Mouse (Mus musculus) midbrain, embryonic 11.5 days (tissue): ENCODE measurements around the gene Aff1. TPM values are rescaled to one million over a fixed set of nuclear protein-coding genes. Genes with fewer than 3 reads are reported as not detected.

ENCODE experiments used
- ATAC-seq: fragments of 200-750 bp; cut with Nextera tagmentation; 2 replicates; pipeline ENCODE4 v1.8.0; 2017; ENCODE audit warnings: moderate TSS enrichment, moderate library complexity; ENCODE audit not compliant: low FRiP score
- DNase-seq: peaks from one replicate; pipeline ENCODE4 v3.0.0; 2015; ENCODE audit warnings: low spot score; ENCODE audit errors: missing footprints
- H3K27ac ChIP-seq: fragments of 300-500 bp; sonication (generic); 2 replicates; pipeline ENCODE4 v1.5.1; 2014; ENCODE audit warnings: low read depth, low read length
- H3K27me3 ChIP-seq: fragments of 300-500 bp; sonication (generic); 2 replicates; pipeline ENCODE4 v1.6.1; 2014; ENCODE audit warnings: mild to moderate bottlenecking, low read length, moderate library complexity, mixed read lengths; ENCODE audit not compliant: control insufficient read depth, insufficient read depth
- H3K36me3 ChIP-seq: fragments of 300-500 bp; sonication (generic); 2 replicates; pipeline ENCODE4 v1.6.1; 2014; ENCODE audit warnings: mild to moderate bottlenecking, low read length, moderate library complexity, mixed read lengths; ENCODE audit not compliant: control insufficient read depth, insufficient read depth
- H3K4me1 ChIP-seq: fragments of 300-500 bp; sonication (generic); 2 replicates; pipeline ENCODE4 v1.6.1; 2014; ENCODE audit warnings: low read length; ENCODE audit not compliant: control insufficient read depth, insufficient read depth
- H3K4me2 ChIP-seq: fragments of 300-500 bp; sonication (generic); 2 replicates; pipeline ENCODE4 v1.6.1; 2014; ENCODE audit warnings: mild to moderate bottlenecking, moderate library complexity
- H3K4me3 ChIP-seq: fragments of 300-500 bp; sonication (generic); 2 replicates; pipeline ENCODE4 v1.5.1; 2014; ENCODE audit warnings: low read depth, low read length
- H3K9ac ChIP-seq: fragments of 300-500 bp; sonication (generic); 2 replicates; pipeline ENCODE4 v1.6.1; 2014; ENCODE audit warnings: low read length
- H3K9me3 ChIP-seq: fragments of 300-500 bp; sonication (generic); 2 replicates; pipeline ENCODE4 v1.6.1; 2016; ENCODE audit warnings: low read length; ENCODE audit not compliant: control insufficient read depth
- WGBS: fragments of 180-500 bp; shearing (Covaris S2); extraction: QIAGEN DNeasy Blood & Tissue Kit; methylation state at CpG from one replicate; pipeline ENCODE4 v1.1.7; 2014; 5-methylcytosine and 5-hydroxymethylcytosine counted together
- polyA plus RNA-seq: library from polyadenylated mRNA; unstranded; fragments of >200 nt; fragmentation: Nextera tagmentation; extraction: Ambion mirVana; gene quantifications from 2 replicates; pipeline ENCODE4 v1.2.1, GENCODE M21; 2014

Gene Aff1
- polyA plus RNA-seq, 1 experiment from 2014 or later, result 5.9 TPM

DNA sequence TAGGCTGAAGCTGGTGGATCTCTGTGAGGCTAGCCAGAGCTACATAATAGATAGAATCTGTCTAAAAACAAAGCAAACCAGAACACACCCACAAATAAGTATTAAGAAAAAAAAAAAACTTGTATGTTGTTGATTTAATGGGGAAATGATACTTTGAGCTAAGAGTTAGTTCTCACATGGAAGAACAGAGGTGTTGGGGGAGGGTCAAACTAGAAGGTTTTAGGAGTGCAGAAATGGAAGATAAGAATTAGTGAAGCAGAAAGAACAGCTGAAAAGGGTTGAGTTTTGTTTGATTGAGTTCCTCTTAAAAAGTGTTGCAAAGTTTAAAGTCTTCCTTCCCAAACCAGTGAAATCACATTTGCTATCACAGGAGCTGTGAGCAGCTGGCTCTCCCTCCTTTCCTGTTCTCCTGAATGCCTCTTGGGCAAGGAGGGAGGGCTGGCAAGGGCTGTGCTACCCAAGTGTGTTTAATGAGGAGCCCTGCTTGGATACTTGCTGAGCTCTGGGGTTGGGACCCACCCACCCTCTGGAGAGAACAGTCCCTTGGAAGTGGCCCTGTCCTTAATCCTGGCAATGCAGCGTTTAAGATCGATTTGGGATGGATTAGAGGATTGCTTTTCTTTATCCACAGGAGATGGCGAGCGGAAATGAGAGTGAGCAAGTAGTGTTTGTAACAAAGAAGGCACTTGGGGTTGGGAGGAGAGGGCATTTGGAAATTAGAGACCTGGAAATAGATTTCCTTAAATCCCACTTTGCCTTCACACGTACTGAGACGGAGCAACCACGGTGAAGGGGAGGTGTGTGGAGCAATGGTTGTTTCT is 57.5 kb downstream of the Aff1 start:
- ATAC-seq (no peak), DNase-seq (no peak)
- WGBS, result 14% methylated on average over 7 of the region's 7 CpGs
- H3K27ac ChIP-seq, result no peak overlapping the region
- H3K36me3 ChIP-seq, result no peaks in the 10 kb centered on the region
- no peak overlapping the region for H3K9ac ChIP-seq
- H3K4me3 ChIP-seq, result no peak overlapping the region
- no peaks in the 10 kb centered on the region for H3K9me3 ChIP-seq
- peaks cover 5% of the 10 kb centered on the region; the same call in 1 of the 2 replicates for H3K27me3 ChIP-seq
- H3K4me2 ChIP-seq, result no peak overlapping the region
- H3K4me1 ChIP-seq, result peaks cover 4% of the 10 kb centered on the region; the same call in 1 of the 2 replicates

DNA sequence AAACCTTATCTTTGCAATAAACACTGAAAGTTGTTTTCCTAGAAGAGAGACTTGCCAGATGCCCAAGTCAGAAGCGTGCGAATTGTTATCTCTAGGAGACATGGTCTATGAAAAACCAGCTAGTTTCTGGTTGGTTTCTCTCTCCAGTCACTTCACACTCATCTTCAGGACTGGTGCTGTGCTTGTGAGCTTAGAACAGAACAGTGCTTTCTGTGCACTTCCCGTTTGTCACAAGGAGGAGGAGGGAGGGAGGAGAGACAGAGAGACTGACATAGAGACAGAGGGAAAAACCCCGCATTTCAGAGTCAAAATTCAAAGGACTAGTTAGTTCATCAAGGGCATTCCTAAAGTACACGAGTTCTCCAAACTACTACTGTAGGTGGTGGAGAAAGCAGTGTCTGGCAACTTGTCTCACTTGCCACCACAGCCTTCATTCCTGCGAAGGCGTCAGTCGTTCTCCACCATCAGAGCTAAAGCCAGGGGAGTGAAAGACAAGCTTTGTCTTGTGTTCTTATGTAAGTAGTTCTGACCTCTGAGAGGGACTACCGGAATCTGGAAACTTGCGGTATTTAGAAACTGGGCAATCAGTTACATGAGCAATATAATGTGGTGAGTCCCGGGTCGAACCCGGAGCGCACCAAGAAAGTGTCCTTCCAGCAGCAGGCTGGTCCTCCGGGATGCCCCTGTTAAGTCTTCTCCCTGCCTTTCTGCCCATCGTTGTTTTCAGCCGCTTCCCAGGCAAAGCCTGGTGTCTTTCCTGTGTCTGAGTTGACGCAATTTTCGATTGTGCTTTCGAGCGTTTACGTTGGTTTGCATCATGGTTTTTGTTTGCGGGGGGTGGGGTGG is 60.7 kb downstream of the Aff1 start:
- 4% methylated on average over 23 of the region's 23 CpGs for WGBS
- H3K4me1 ChIP-seq, result peaks cover 4% of the 10 kb centered on the region; the same call in 1 of the 2 replicates
- peak overlapping the region; percentile 70 for H3K4me3 ChIP-seq
- ATAC-seq, result peak; percentile 3; the same call in 1 of the 2 replicates
- peak; percentile 95 for DNase-seq
- H3K9ac ChIP-seq, result peak overlapping the region; percentile 88
- H3K27ac ChIP-seq, result peak overlapping the region; percentile 74; the same call in 1 of the 2 replicates
- H3K36me3 ChIP-seq, result no peaks in the 10 kb centered on the region
- H3K27me3 ChIP-seq, result peaks cover 8% of the 10 kb centered on the region; the same call in 1 of the 2 replicates
- peak overlapping the region; percentile 63 for H3K4me2 ChIP-seq
- no peaks in the 10 kb centered on the region for H3K9me3 ChIP-seq

DNA sequence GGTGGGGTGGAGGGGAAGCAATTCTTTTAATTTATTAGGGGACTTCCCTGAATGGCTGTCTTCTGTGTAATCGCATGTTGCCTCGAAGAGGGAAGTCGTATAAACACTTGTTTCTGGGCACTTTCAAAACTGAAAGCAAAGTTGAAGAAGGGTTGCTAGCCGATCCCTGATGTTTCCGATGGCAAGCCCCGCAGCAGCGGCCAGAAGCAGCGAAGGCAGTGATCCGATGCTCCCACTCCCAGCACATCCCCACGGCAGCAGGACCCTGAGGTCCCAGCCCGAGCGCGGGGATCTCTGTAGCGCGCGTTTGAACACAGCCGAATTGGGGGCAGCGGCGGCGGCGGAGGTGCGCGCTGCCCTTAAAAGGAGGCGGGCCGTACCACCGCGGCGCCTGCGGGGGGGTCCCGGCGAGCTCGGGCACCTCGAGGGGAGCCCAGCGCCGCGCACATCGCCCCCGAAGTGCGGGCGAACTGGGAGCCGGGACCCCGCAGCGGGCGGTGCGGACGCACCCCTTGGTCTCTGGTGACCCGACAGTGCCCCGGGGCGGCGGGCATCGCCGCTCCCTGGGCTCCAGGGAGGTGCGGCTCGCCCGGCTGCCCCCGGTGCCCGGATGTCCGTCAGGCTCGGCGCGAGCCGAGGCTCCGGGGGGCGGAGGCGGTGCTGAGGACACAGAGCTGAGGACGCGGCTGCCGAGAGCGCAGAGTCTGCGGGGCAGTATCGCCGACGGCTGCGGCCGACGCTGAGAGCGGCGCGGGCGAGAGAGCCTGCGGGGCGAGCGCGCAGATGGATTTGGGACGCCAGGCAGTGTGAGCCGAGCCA is 61.5 kb downstream of the Aff1 start:
- peaks cover 4% of the 10 kb centered on the region; the same call in 1 of the 2 replicates for H3K4me1 ChIP-seq
- H3K27me3 ChIP-seq, result peaks cover 8% of the 10 kb centered on the region; the same call in 1 of the 2 replicates
- peak overlapping the region; percentile 63 for H3K4me2 ChIP-seq
- H3K9me3 ChIP-seq, result no peaks in the 10 kb centered on the region
- H3K4me3 ChIP-seq, result peak overlapping the region; percentile 70
- H3K36me3 ChIP-seq, result no peaks in the 10 kb centered on the region
- H3K9ac ChIP-seq, result peak overlapping the region; percentile 88
- peak; percentile 97 for ATAC-seq
- under 1% methylated on average over 85 of the region's 86 CpGs for WGBS
- peak; percentile 98 for DNase-seq
- peak overlapping the region; percentile 74 for H3K27ac ChIP-seq

DNA sequence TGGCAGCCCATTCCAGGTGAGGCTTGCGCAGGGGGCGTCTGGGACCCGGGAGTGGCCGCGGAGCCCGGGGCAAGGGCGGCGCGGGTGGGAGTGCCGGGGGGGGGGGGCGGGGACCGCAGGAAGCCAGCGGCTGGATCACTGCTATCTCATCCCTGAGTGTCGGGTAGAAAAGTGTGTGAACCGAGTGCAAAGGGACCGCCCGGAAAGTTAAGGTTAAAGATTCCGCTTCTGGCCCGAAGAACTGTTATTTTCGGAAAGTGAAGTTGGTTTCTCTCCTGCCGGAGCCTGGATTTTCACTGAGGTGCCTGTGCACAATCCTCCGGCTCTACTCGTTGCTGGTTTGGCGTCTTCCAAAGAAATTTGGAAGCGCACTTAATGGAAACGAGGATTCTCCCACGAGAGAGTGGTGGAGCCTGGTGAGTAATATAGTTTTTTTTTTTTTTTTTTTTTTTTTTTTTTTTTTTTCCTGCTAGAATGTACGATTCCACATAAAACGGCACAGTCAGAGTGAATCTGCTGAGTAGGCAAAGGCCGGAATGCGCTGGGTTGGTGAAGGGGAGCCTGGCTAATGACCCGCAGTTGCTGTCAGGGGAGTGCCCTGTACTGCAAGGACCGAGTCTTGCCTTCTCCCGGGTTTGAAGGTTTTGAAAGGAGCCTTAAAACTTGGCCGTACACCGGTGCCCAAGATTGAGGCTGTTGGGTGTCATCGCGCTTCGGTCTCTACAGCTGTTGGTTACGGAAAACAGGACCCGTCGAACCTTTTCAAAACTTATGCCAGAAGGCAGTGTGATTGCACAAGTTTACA is 62.4 kb downstream of the Aff1 start:
- ATAC-seq (no peak), DNase-seq (peak; percentile 95)
- peaks cover 8% of the 10 kb centered on the region; the same call in 1 of the 2 replicates for H3K27me3 ChIP-seq
- WGBS, result 4% methylated on average over 33 of the region's 42 CpGs
- peak overlapping the region; percentile 74 for H3K27ac ChIP-seq
- H3K36me3 ChIP-seq, result no peaks in the 10 kb centered on the region
- peak overlapping the region; percentile 63 for H3K4me2 ChIP-seq
- H3K4me1 ChIP-seq, result peaks cover 4% of the 10 kb centered on the region; the same call in 1 of the 2 replicates
- H3K9me3 ChIP-seq, result no peaks in the 10 kb centered on the region
- peak overlapping the region; percentile 88 for H3K9ac ChIP-seq
- peak overlapping the region; percentile 70 for H3K4me3 ChIP-seq

DNA sequence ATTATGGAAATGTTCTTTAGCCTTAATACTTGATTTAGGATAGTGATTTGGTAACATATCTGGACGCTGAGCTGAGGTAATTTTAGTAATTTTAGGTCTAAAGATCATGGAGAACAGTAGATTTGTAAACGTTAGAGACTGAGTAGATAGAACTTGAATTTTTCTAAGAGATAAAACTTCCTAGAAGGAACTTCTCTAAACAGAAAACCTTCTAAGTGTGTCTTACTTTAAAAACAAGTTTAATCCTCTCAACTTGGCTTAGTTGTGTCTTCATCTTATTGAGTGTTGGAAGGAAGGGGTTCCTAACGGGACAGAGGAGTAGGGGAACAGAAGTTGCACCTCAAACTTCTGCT is 62.9 kb downstream of the Aff1 start:
- Histone ChIP-seq H3K9ac (peak overlapping the region; percentile 88; the same call in 1 of the 2 replicates), H3K4me3 (peak overlapping the region; percentile 70; the same call in 1 of the 2 replicates), H3K9me3 (no peaks in the 10 kb centered on the region), H3K4me1 (peaks cover 4% of the 10 kb centered on the region; the same call in 1 of the 2 replicates), H3K27me3 (peaks cover 8% of the 10 kb centered on the region; the same call in 1 of the 2 replicates), H3K4me2 (peak overlapping the region; percentile 63), H3K36me3 (no peaks in the 10 kb centered on the region), H3K27ac (no peak overlapping the region)
- DNase-seq, result no peak
- no peak for ATAC-seq
- WGBS, result 46% methylated on average over 3 of the region's 3 CpGs

DNA sequence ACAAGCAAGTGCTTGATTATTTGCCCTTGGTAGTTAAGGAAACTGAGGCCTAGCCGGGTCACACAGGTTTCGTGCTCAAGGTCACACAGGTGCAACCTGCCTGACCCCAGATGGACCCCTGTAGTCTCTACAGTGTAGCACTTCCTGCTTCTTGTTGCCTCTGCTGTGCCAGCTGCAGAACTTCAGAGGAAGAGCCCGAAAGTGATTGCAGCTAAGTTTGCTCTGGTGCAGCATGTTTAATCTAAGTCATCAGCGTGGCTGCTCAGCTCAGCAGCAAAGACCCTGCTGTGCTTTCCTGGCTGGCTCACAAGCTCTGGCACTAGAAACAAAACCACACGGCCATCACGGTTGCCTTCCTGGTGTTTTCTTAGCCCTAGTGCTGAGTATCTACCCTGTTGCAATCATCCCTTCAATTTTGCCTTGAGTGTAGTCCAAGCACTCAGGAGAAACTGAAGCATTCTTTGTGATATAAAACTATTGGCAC is 64.1 kb downstream of the Aff1 start:
- peaks cover 12% of the 10 kb centered on the region for H3K4me1 ChIP-seq
- no peak for DNase-seq

DNA sequence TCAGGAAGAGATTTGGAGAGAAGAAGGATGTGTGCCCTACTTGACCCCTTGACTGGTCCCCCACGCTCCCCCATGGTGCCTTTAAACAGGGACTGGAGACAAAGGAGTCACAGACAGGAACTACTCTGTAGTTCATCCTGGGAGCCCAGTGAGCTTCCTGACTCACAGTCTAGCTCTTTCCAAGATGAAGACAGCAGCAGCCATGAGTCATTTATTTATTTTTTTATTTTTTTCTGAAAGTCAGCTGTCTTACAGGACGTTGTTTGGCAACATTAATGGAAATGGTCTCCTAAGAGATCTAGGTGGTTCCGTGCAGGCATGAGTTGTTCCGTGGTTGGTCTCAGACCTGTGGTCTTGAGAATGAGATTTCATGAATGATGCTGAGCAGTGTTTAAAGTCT is 66.3 kb downstream of the Aff1 start:
- Histone ChIP-seq H3K4me3 (no peak overlapping the region), H3K9ac (no peak overlapping the region), H3K4me1 (peaks cover 12% of the 10 kb centered on the region), H3K9me3 (no peaks in the 10 kb centered on the region), H3K27ac (no peak overlapping the region), H3K27me3 (peaks cover 3% of the 10 kb centered on the region; the same call in 1 of the 2 replicates), H3K36me3 (no peaks in the 10 kb centered on the region), H3K4me2 (no peak overlapping the region)
- 74% methylated on average over 4 of the region's 4 CpGs for WGBS
- no peak for ATAC-seq
- no peak for DNase-seq

More for the DNA sequence above, 64.1 kb downstream of the Aff1 start:
- H3K27ac ChIP-seq, result no peak overlapping the region
- no peak for ATAC-seq
- H3K9me3 ChIP-seq, result no peaks in the 10 kb centered on the region
- no peaks in the 10 kb centered on the region for H3K36me3 ChIP-seq
- WGBS, result 55% methylated on average over 6 of the region's 6 CpGs
- no peak overlapping the region for H3K4me3 ChIP-seq
- no peak overlapping the region for H3K9ac ChIP-seq
- H3K27me3 ChIP-seq, result peaks cover 5% of the 10 kb centered on the region; the same call in 1 of the 2 replicates
- no peak overlapping the region for H3K4me2 ChIP-seq
